Mouse (Mus musculus): ENCODE measurements at regions not wholly inside any gene's neighbourhood (a gene's known extent, or its start where the extent isn't known, plus 50 kb on each side); places are given as distances from the start of the nearest gene placed in this dataset.

- TF ChIP-seq POLR2A (IDR thresholded peaks at IDR 0.05; ENCODE audit: extremely low read depth, insufficient read depth, low read length) (no peak), CTCF (IDR thresholded peaks at IDR 0.05; ENCODE audit: low read depth, low read length) (no peak)
Measured at GRCm38 (mm10) chr12:80023107-80024078, 89.4 kb downstream of the Zfp36l1 start.
